Mouse (Mus musculus) heart, embryonic 14.5 days (tissue): ENCODE measurements at regions not wholly inside any gene's neighbourhood (a gene's known extent, or its start where the extent isn't known, plus 50 kb on each side); places are given as distances from the start of the nearest gene placed in this dataset.
"Not testable (repeated sequence)": the region's sequence is repeated elsewhere in the genome, so short reads cannot be mapped to it uniquely, and the experiment has no call there.

ENCODE experiments used
- ATAC-seq: fragments of 200-750 bp; cut with Nextera tagmentation; 2 replicates; pipeline ENCODE4 v1.8.0; 2017; ENCODE audit warnings: low read depth, moderate TSS enrichment; ENCODE audit not compliant: insufficient number of reproducible peaks, insufficient read depth, low FRiP score
- H3K27ac ChIP-seq, 2 experiments: fragments of 200-500 bp in 1 of 2; fragments of 300-500 bp in 1 of 2; sonication (generic) in 1 of 2; replicated peaks in 1 of 2; 2 replicates each; pipeline ENCODE4 v1.5.1; 2012 to 2014; ENCODE audit warnings: low read depth in 2 of 2, low read length in 2 of 2, control low read depth in 1 of 2, mild to moderate bottlenecking in 1 of 2, mixed read lengths in 1 of 2; ENCODE audit not compliant: control insufficient read depth in 1 of 2, insufficient read depth in 1 of 2
- H3K27me3 ChIP-seq: fragments of 300-500 bp; sonication (generic); 2 replicates; pipeline ENCODE4 v1.6.1; 2014; ENCODE audit warnings: mild to moderate bottlenecking, low read length, control low read depth; ENCODE audit not compliant: control insufficient read depth, insufficient read depth
- H3K36me3 ChIP-seq: fragments of 300-500 bp; sonication (generic); 2 replicates; pipeline ENCODE4 v1.6.1; 2014; ENCODE audit warnings: mild to moderate bottlenecking, control low read depth, low read length, mixed read lengths; ENCODE audit not compliant: control insufficient read depth, insufficient read depth
- H3K4me1 ChIP-seq, 2 experiments: fragments of 200-500 bp in 1 of 2; fragments of 300-500 bp in 1 of 2; sonication (generic) in 1 of 2; 2 replicates each; pipeline ENCODE4 v1.6.1; 2012 to 2014; ENCODE audit warnings: low read length in 2 of 2, control low read depth in 1 of 2, mixed read lengths in 1 of 2; ENCODE audit not compliant: control insufficient read depth in 2 of 2, insufficient read depth in 2 of 2
- H3K4me2 ChIP-seq: fragments of 300-500 bp; sonication (generic); 2 replicates; pipeline ENCODE4 v1.6.1; 2014; ENCODE audit warnings: mild to moderate bottlenecking, low read length
- H3K4me3 ChIP-seq, 2 experiments: fragments of 200-500 bp in 1 of 2; fragments of 300-500 bp in 1 of 2; sonication (generic) in 1 of 2; 2 replicates each; pipeline ENCODE4 v1.5.1; 2012 to 2014; ENCODE audit warnings: low read length in 2 of 2, mild to moderate bottlenecking in 2 of 2, control low read depth in 1 of 2, low read depth in 1 of 2, moderate library complexity in 1 of 2; ENCODE audit not compliant: control insufficient read depth in 1 of 2, insufficient read depth in 1 of 2
- H3K9ac ChIP-seq: fragments of 300-500 bp; sonication (generic); 2 replicates; pipeline ENCODE4 v1.6.1; 2014; ENCODE audit warnings: mild to moderate bottlenecking, low read length
- H3K9me3 ChIP-seq: fragments of 300-500 bp; sonication (generic); 2 replicates; pipeline ENCODE4 v1.6.1; 2016; ENCODE audit warnings: low read length, control low read depth; ENCODE audit not compliant: control insufficient read depth
- WGBS: fragments of 180-500 bp; shearing (Covaris S2); extraction: QIAGEN DNeasy Blood & Tissue Kit; methylation state at CpG from one replicate; pipeline ENCODE4 v1.1.7; 2014; 5-methylcytosine and 5-hydroxymethylcytosine counted together

GRCm38 (mm10) chr10:7390239-7391091, 83.0 kb downstream of the Ulbp1 start:
- H3K27ac ChIP-seq = no peak overlapping the region
- H3K36me3 ChIP-seq = no peaks in the 10 kb centered on the region
- H3K9me3 ChIP-seq = no peaks in the 10 kb centered on the region
- H3K4me2 ChIP-seq = peak overlapping the region; percentile 81
- WGBS = 6% methylated on average over 45 of the region's 49 CpGs
- peaks cover 0 to 5% of the 10 kb centered on the region in 2 experiments; a peak in 1 of 4 replicates for H3K4me1 ChIP-seq
- peak overlapping the region; percentile 56 to 62 for H3K4me3 ChIP-seq
- peaks cover 14% of the 10 kb centered on the region for H3K27me3 ChIP-seq
- no peak for ATAC-seq
- H3K9ac ChIP-seq = peak overlapping the region; percentile 60

DNA sequence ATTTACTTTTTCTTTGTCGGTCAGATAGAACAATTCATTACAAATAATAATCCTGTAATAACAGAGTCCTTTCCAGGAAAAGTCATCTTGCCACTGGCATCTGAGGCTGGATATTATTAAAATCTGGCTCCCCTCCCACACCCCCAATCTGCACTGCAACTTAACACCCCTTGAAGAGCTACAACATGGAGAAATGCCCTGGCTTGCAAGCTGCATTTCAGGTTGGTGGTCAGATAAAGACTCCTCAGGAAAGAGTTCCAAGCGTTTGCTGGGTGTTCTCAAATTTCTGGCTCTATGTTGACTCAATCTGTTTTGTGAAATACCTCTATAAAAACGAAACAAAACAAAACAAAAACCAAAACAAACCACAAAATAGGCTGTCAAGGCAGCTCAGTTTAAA, 114.6 kb downstream of the Ulbp1 start:
- WGBS = 52% methylated on average over 3 of the region's 3 CpGs
- not testable (repeated sequence) for H3K4me1 ChIP-seq, H3K9me3 ChIP-seq, H3K4me2 ChIP-seq, ATAC-seq, H3K27ac ChIP-seq, H3K4me3 ChIP-seq, H3K9ac ChIP-seq, H3K27me3 ChIP-seq, H3K36me3 ChIP-seq

DNA sequence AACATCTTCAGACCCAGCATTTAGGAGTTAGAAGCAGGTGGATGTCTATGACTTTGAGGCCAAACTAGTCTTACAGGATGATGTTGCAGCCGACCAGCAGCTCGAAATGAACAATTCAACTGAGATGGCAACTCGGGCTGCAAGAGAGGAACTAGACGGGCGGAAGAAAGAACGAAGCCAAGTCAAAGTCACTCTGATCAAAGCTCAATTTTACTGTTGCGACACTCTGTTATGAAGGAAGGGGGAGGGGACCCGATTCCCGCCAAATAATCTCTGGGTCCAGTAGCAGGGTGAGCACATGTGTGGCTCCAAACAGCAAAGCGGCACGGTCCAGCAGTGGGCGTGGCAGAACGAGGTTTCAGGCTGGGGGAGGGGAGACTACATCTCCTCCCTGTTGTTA, 129.1 kb downstream of the Ulbp1 start:
- H3K27ac ChIP-seq, H3K9ac ChIP-seq, H3K27me3 ChIP-seq, H3K4me3 ChIP-seq, ATAC-seq, H3K9me3 ChIP-seq, H3K4me1 ChIP-seq, H3K4me2 ChIP-seq, H3K36me3 ChIP-seq: not testable (repeated sequence)
- WGBS = 85% methylated on average over 13 of the region's 13 CpGs

DNA sequence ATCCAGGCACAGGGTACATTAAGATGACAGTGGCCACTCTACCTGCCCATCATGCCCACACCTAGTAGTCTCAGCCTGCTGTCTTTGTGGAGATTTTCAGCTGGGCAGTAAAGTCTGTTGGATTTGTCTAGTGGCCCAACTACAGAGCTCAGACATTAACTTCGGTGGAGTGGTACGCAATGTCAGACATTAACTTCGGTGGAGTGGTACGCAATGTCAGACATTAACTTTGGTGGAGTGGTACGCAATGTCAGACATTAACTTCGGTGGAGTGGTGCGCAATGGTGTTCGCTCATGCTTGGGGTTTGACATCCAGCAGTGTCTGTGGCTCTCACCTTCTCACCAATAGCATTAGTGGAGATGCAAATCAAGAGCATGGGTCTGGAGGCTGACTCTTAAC, 129.7 kb downstream of the Ulbp1 start:
- H3K9me3 ChIP-seq, H3K4me1 ChIP-seq, H3K9ac ChIP-seq, H3K27me3 ChIP-seq, H3K4me3 ChIP-seq, H3K36me3 ChIP-seq, H3K4me2 ChIP-seq, H3K27ac ChIP-seq, ATAC-seq: not testable (repeated sequence)
- 94% methylated on average over 8 of the region's 8 CpGs for WGBS

DNA sequence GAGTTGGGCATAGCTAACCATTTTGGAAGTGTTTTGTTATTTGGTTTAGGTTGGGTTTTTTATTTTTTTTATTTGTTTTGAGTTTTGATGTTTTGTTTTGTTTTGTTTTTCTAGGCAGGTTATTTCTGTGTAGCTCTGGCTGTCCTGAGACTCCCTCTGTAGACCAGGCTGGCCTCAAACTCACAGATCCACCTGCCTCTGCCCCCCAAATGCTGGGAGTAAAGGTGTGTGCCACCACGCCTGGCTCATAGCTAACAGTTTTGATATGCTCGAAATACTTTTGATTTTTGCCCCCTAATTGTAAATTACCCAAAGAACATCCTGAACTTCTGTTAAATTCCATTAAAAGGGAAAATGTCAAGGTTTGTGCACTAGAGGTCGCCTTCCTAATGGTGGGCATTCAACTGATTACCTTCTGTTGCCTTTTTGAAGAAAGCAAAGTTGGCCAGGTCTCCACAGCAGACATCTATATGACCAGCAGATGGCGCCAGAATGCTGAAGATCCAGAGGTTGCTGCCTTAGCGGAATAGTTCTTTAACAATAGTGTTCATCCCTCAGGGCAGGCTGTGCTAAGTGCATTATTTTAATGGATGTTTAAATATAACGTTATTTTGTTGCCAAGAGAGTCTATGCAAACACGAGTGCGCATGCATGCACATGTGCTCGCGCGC, 121.2 kb upstream of the Cnksr3 start:
- Histone ChIP-seq H3K4me2 (no peak overlapping the region), H3K27ac (no peak overlapping the region), H3K27me3 (no peaks in the 10 kb centered on the region), H3K36me3 (no peaks in the 10 kb centered on the region), H3K4me3 (no peak overlapping the region), H3K4me1 (no peaks in the 10 kb centered on the region), H3K9me3 (no peaks in the 10 kb centered on the region), H3K9ac (no peak overlapping the region)
- 30% methylated on average over 11 of the region's 11 CpGs for WGBS
- ATAC-seq = no peak

GRCm38 (mm10) chr10:7328262-7328661, 116.2 kb upstream of the Cnksr3 start:
- Histone ChIP-seq H3K27ac (no peak overlapping the region), H3K9me3 (no peaks in the 10 kb centered on the region), H3K4me1 (no peaks in the 10 kb centered on the region), H3K27me3 (no peaks in the 10 kb centered on the region), H3K9ac (no peak overlapping the region), H3K4me3 (no peak overlapping the region), H3K4me2 (no peak overlapping the region), H3K36me3 (no peaks in the 10 kb centered on the region)
- ATAC-seq = no peak
- 22% methylated on average over 3 of the region's 3 CpGs for WGBS

GRCm38 (mm10) chr10:7327046-7327445, 115.0 kb upstream of the Cnksr3 start:
- WGBS = 83% methylated on average over 3 of the region's 3 CpGs
- not testable (repeated sequence) for H3K4me3 ChIP-seq, ATAC-seq

More at GRCm38 (mm10) chr10:7327046-7327445, 115.0 kb upstream of the Cnksr3 start:
- H3K9ac ChIP-seq, H3K36me3 ChIP-seq, H3K27ac ChIP-seq, H3K27me3 ChIP-seq, H3K4me1 ChIP-seq, H3K4me2 ChIP-seq, H3K9me3 ChIP-seq: not testable (repeated sequence)
